Mouse (Mus musculus) liver, postnatal 0 days (tissue): ENCODE results near the gene Gk5. TPM values are rescaled to one million over a fixed set of nuclear protein-coding genes. Genes with fewer than 3 reads are reported as not detected.

Source experiments
- ATAC-seq: fragments of 200-750 bp; cut with Nextera tagmentation; 2 replicates; pipeline ENCODE4 v1.8.0; 2017; ENCODE audit warnings: mild to moderate bottlenecking, moderate library complexity
- DNase-seq: peaks from one replicate; pipeline ENCODE4 v3.0.0-alpha.2; 2016
- H3K27ac ChIP-seq: fragments of 300-500 bp; sonication (generic); 2 replicates; pipeline ENCODE4 v1.5.1; 2014; ENCODE audit warnings: antibody characterized with exemption, moderate library complexity, mild to moderate bottlenecking, low read depth
- H3K27me3 ChIP-seq: fragments of 300-500 bp; sonication (generic); 2 replicates; pipeline ENCODE4 v1.6.1; 2014; ENCODE audit warnings: low read length, control low read depth, mixed read lengths; ENCODE audit not compliant: insufficient read depth
- H3K36me3 ChIP-seq: fragments of 300-500 bp; sonication (generic); replicated peaks from 2 replicates; pipeline ENCODE4 v1.6.1; 2014; ENCODE audit warnings: mild to moderate bottlenecking, control low read depth, low read length, moderate library complexity, mixed read lengths; ENCODE audit not compliant: insufficient read depth
- H3K4me1 ChIP-seq: fragments of 300-500 bp; sonication (generic); 2 replicates; pipeline ENCODE4 v1.6.1; 2014; ENCODE audit warnings: antibody characterized with exemption, mild to moderate bottlenecking, control low read depth; ENCODE audit not compliant: insufficient read depth
- H3K4me2 ChIP-seq: fragments of 300-500 bp; sonication (generic); 2 replicates; pipeline ENCODE4 v1.6.1; 2014; ENCODE audit warnings: low read depth, mild to moderate bottlenecking, low read length, moderate library complexity, mixed read lengths
- H3K4me3 ChIP-seq: fragments of 300-500 bp; sonication (generic); 2 replicates; pipeline ENCODE4 v1.5.1; 2014; ENCODE audit warnings: low read depth, low read length
- H3K9ac ChIP-seq: fragments of 300-500 bp; sonication (generic); replicated peaks from 2 replicates; pipeline ENCODE4 v1.6.1; 2014; ENCODE audit warnings: mild to moderate bottlenecking, moderate library complexity
- H3K9me3 ChIP-seq: fragments of 300-500 bp; sonication (generic); 2 replicates; pipeline ENCODE4 v1.6.1; 2016; ENCODE audit warnings: mild to moderate bottlenecking, control low read depth, low read length, mixed read lengths
- CTCF ChIP-seq: sonication (generic); IDR thresholded peaks from 2 replicates; pipeline ENCODE4 v1.5.1; 2016; ENCODE audit warnings: antibody characterized with exemption, low read depth
- EP300 ChIP-seq: IDR thresholded peaks from 2 replicates; pipeline ENCODE4 v1.6.1; 2016; ENCODE audit warnings: antibody characterized with exemption, low read depth, mild to moderate bottlenecking
- WGBS: fragments of 180-500 bp; shearing (Covaris S2); extraction: QIAGEN DNeasy Blood & Tissue Kit; methylation state at CpG from one replicate; pipeline ENCODE4 v1.1.7; 2014; ENCODE audit not compliant: insufficient replicate concordance; 5-methylcytosine and 5-hydroxymethylcytosine counted together
- polyA plus RNA-seq: library from polyadenylated mRNA; unstranded; fragments of >200 nt; fragmentation: Nextera tagmentation; extraction: Ambion mirVana; gene quantifications from 2 replicates; pipeline ENCODE4 v1.2.1, GENCODE M21; 2015

Gene Gk5
- polyA plus RNA-seq, 1 experiment from 2014 or later: 0.32 TPM

GRCm38 (mm10) chr9:96093221-96093620 is 25.9 kb upstream of the Gk5 start:
- no peak overlapping the region for H3K4me2 ChIP-seq
- H3K27ac ChIP-seq: no peak overlapping the region
- peaks cover 37% of the 10 kb centered on the region for H3K9me3 ChIP-seq
- H3K36me3 ChIP-seq: no peaks in the 10 kb centered on the region
- DNase-seq: no peak
- TF ChIP-seq EP300: no peak
- TF ChIP-seq CTCF: no peak
- 78% methylated on average over 1 of the region's 1 CpGs for WGBS
- ATAC-seq: no peak
- no peaks in the 10 kb centered on the region for H3K4me1 ChIP-seq
- no peak overlapping the region for H3K9ac ChIP-seq
- no peak overlapping the region for H3K4me3 ChIP-seq
- peaks cover 26% of the 10 kb centered on the region for H3K27me3 ChIP-seq

DNA sequence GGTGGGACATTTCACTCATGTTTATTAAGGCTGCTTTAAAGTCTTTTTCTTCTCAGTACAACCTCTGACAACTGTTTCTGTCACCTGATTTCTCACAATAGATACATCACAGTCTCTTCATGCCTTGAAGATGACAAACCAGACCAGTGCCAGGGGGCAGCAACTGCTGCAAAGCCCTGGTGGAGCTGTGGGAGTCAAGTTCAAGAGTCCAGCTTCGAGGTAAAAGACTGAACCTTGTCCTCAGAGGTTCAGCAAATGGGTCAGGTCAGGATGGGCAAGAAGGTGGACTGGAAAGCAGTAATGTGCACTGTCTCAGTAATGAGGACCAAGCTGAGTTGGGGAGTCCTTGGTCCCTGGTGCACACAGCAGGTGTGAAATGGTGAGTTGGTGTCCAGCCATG is 24.8 kb upstream of the Gk5 start:
- Histone ChIP-seq H3K4me1 (no peaks in the 10 kb centered on the region), H3K27ac (no peak overlapping the region), H3K36me3 (no peaks in the 10 kb centered on the region), H3K27me3 (peaks cover 21% of the 10 kb centered on the region), H3K9ac (no peak overlapping the region), H3K4me2 (no peak overlapping the region), H3K9me3 (peaks cover 44% of the 10 kb centered on the region), H3K4me3 (no peak overlapping the region)
- ATAC-seq (no peak), DNase-seq (no peak)
- 43% methylated on average over 1 of the region's 1 CpGs for WGBS
- TF ChIP-seq CTCF (no peak), EP300 (no peak)

- Histone ChIP-seq H3K4me1 (no peaks in the 10 kb centered on the region), H3K4me2 (no peak overlapping the region), H3K4me3 (no peak overlapping the region), H3K36me3 (no peaks in the 10 kb centered on the region), H3K9ac (no peak overlapping the region), H3K9me3 (peaks cover 47% of the 10 kb centered on the region), H3K27ac (no peak overlapping the region), H3K27me3 (peaks cover 17% of the 10 kb centered on the region)
- TF ChIP-seq EP300: no peak
- TF ChIP-seq CTCF: no peak
- ATAC-seq (no peak), DNase-seq (no peak)
- WGBS: 19% methylated on average over 1 of the region's 1 CpGs
These were observed 24.0 kb upstream of the Gk5 start for GRCm38 (mm10) chr9:96095192-96095591.

DNA sequence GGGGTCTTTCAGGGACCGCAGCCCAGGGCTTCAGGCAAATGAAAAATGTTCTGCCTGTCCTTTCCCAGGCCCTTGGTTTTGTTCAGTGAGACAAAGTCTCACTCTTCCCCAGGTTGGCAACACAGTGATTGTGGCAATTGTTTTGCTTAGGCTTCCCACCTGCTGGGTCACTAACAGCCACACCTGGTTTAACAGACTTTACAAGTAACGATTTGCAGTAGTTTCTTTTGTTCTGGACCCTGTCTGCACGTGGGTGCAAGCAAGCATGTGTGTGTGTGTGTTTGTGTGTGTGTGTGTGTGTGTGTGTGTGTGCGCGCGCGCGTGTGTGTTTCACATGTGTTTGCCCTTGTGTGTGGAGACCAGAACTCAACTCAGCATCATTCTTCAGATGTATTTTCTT is 16.3 kb upstream of the Gk5 start:
- no peak overlapping the region for H3K9ac ChIP-seq
- H3K4me2 ChIP-seq: no peak overlapping the region
- peaks cover 4% of the 10 kb centered on the region; the same call in 1 of the 2 replicates for H3K27me3 ChIP-seq
- H3K4me3 ChIP-seq: no peak overlapping the region
- no peak for TF ChIP-seq EP300
- no peak for TF ChIP-seq CTCF
- no peak overlapping the region for H3K27ac ChIP-seq
- no peak for ATAC-seq
- H3K36me3 ChIP-seq: no peaks in the 10 kb centered on the region
- DNase-seq: no peak
- WGBS: 80% methylated on average over 8 of the region's 8 CpGs
- no peaks in the 10 kb centered on the region for H3K4me1 ChIP-seq
- H3K9me3 ChIP-seq: peaks cover 16% of the 10 kb centered on the region

DNA sequence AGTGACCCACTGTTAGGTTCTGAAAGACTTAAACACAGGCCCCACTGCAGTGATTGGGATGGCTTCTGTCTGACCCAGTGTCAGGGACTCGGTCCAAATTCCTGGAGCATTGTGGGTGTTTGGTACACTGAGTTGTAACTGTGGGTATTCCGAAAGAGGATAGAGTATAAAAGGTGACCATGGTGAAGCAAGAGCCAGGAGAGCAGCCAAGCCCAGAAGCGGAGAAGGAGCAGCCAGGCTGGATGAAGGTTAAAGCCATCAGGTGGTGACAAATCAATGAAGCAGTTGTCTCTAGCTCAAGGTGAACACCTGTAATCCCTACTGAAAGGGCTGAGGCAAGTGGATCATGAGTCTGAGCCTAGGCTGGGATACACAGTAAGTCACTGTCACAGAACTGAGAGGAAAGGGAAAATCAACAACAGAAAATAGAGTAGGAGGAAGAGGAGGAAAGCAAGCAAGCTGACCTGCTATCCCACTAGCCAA is 6.2 kb upstream of the Gk5 start:
- Histone ChIP-seq H3K27ac (no peak overlapping the region), H3K27me3 (peaks cover 4% of the 10 kb centered on the region; the same call in 1 of the 2 replicates), H3K9me3 (no peaks in the 10 kb centered on the region), H3K9ac (no peak overlapping the region), H3K4me2 (no peak overlapping the region), H3K4me1 (no peaks in the 10 kb centered on the region), H3K4me3 (no peak overlapping the region), H3K36me3 (no peaks in the 10 kb centered on the region)
- no peak for ATAC-seq
- WGBS: 74% methylated on average over 3 of the region's 3 CpGs
- TF ChIP-seq CTCF (no peak), EP300 (no peak)
- DNase-seq: no peak

- no peak overlapping the region for H3K27ac ChIP-seq
- no peak overlapping the region for H3K9ac ChIP-seq
- no peak overlapping the region for H3K4me3 ChIP-seq
- no peaks in the 10 kb centered on the region for H3K9me3 ChIP-seq
- ATAC-seq (no peak), DNase-seq (no peak)
- H3K4me2 ChIP-seq: no peak overlapping the region
- TF ChIP-seq CTCF (no peak), EP300 (no peak)
- H3K36me3 ChIP-seq: no peaks in the 10 kb centered on the region
- WGBS: 76% methylated on average over 6 of the region's 6 CpGs
- H3K27me3 ChIP-seq: peaks cover 8% of the 10 kb centered on the region; the same call in 1 of the 2 replicates
- peaks cover 9% of the 10 kb centered on the region; the same call in 1 of the 2 replicates for H3K4me1 ChIP-seq
These were observed 2.4 kb upstream of the Gk5 start for GRCm38 (mm10) chr9:96116801-96117200.
